Mouse (Mus musculus) right cerebral cortex, postnatal 10 days (tissue): ENCODE measurements around the gene Slc34a1.
A peak's percentile ranks its signal among the peaks of the same experiment; 100 is the strongest.
"Not testable (repeated sequence)": the region's sequence is repeated elsewhere in the genome, so short reads cannot be mapped to it uniquely, and the experiment has no call there.

ENCODE experiments used
- DNase-seq, 2 experiments: peaks; one replicate each; pipeline ENCODE4 v3.0.0; 2021; ENCODE audit warnings: low spot score in 2 of 2

Gene Slc34a1

GRCm38 (mm10) chr13:55404853-55405782 is 7.1 kb downstream of the Slc34a1 start:
- peak; percentile 87 to 89 for DNase-seq

GRCm38 (mm10) chr13:55405783-55406390 is 7.9 kb downstream of the Slc34a1 start:
- no peak for DNase-seq

GRCm38 (mm10) chr13:55407341-55407740 is 9.4 kb downstream of the Slc34a1 start:
- no peak for DNase-seq

GRCm38 (mm10) chr13:55408546-55409120 is 10.6 kb downstream of the Slc34a1 start:
- no peak for DNase-seq

GRCm38 (mm10) chr13:55411826-55412225 is 13.8 kb downstream of the Slc34a1 start:
- no peak for DNase-seq

- no peak for DNase-seq
Measured at GRCm38 (mm10) chr13:55412643-55413307, 14.8 kb downstream of the Slc34a1 start.

- DNase-seq, result no peak
Measured at GRCm38 (mm10) chr13:55413333-55413732, 15.3 kb downstream of the Slc34a1 start.

- peak; percentile 91 to 93 for DNase-seq
Measured at GRCm38 (mm10) chr13:55414743-55415380, 16.9 kb downstream of the Slc34a1 start, which contains the start of gene Pfn3. Gene Pfn3, minus strand, starts transcription at chr13:55415232.

- DNase-seq, result peak; percentile 81 to 90
Measured at GRCm38 (mm10) chr13:55418004-55418403, 20.0 kb downstream of the Slc34a1 start.

GRCm38 (mm10) chr13:55419142-55419541 is 21.2 kb downstream of the Slc34a1 start:
- DNase-seq, result no peak

- DNase-seq, result no peak
Measured at GRCm38 (mm10) chr13:55420018-55420932, 22.3 kb downstream of the Slc34a1 start.

- DNase-seq, result peak; percentile 73 to 81
Measured at GRCm38 (mm10) chr13:55420933-55421800, 23.2 kb downstream of the Slc34a1 start.

GRCm38 (mm10) chr13:55426613-55427012 is 28.6 kb downstream of the Slc34a1 start, which contains the start of gene F12:
Gene F12, minus strand, starts transcription at chr13:55426793.
- no peak for DNase-seq

- no peak for DNase-seq
Measured at GRCm38 (mm10) chr13:55429226-55429888, 31.4 kb downstream of the Slc34a1 start.

- no peak for DNase-seq
Measured at GRCm38 (mm10) chr13:55430566-55430965, 32.6 kb downstream of the Slc34a1 start.

GRCm38 (mm10) chr13:55431889-55432685 is 34.1 kb downstream of the Slc34a1 start:
- DNase-seq, result no peak

GRCm38 (mm10) chr13:55437111-55437629 is 39.2 kb downstream of the Slc34a1 start:
- DNase-seq, result not testable (repeated sequence)
